Mouse (Mus musculus) right cerebral cortex, adult 2 months (tissue): ENCODE measurements around the gene Tmbim1.
"Not testable (repeated sequence)": the region's sequence is repeated elsewhere in the genome, so short reads cannot be mapped to it uniquely, and the experiment has no call there.

ENCODE experiments used
- DNase-seq, 2 experiments: peaks; one replicate each; pipeline ENCODE4 v3.0.0; 2021 to 2022; ENCODE audit warnings: low spot score in 2 of 2

Gene Tmbim1

GRCm38 (mm10) chr1:74329899-74330431 lies 24.5 kb upstream of the Tmbim1 start:
- no peak for DNase-seq

- not testable (repeated sequence) for DNase-seq
These were observed 21.5 kb upstream of the Tmbim1 start for GRCm38 (mm10) chr1:74326916-74327315.

- DNase-seq: no peak
These were observed 16.0 kb upstream of the Tmbim1 start for GRCm38 (mm10) chr1:74321396-74321795.

GRCm38 (mm10) chr1:74318711-74319110 lies 13.3 kb upstream of the Tmbim1 start:
- no peak for DNase-seq

- DNase-seq: no peak
These were observed 10.8 kb upstream of the Tmbim1 start for GRCm38 (mm10) chr1:74316114-74316827.

- no peak for DNase-seq
These were observed 9.4 kb upstream of the Tmbim1 start for GRCm38 (mm10) chr1:74314796-74315195.

- peak; percentile 75 to 79 for DNase-seq
These were observed 7.7 kb upstream of the Tmbim1 start for GRCm38 (mm10) chr1:74313049-74313692.

GRCm38 (mm10) chr1:74309767-74310166 lies 4.3 kb upstream of the Tmbim1 start:
- DNase-seq: no peak

GRCm38 (mm10) chr1:74308001-74308964 lies 2.9 kb upstream of the Tmbim1 start:
- DNase-seq: no peak

- no peak for DNase-seq
These were observed 1.7 kb upstream of the Tmbim1 start for GRCm38 (mm10) chr1:74307146-74307545.

GRCm38 (mm10) chr1:74304946-74305345 lies 476 bp downstream of the Tmbim1 start:
- DNase-seq: no peak

- no peak for DNase-seq
These were observed 1.1 kb downstream of the Tmbim1 start for GRCm38 (mm10) chr1:74304339-74304790.

- DNase-seq: peak in 1 of 2 experiments; percentile 51
These were observed 1.7 kb downstream of the Tmbim1 start for GRCm38 (mm10) chr1:74303509-74304338.

- DNase-seq: no peak
These were observed 2.6 kb downstream of the Tmbim1 start for GRCm38 (mm10) chr1:74302835-74303234.

- DNase-seq: no peak
These were observed 3.2 kb downstream of the Tmbim1 start for GRCm38 (mm10) chr1:74302229-74302628.

- DNase-seq: no peak
These were observed 4.9 kb downstream of the Tmbim1 start for GRCm38 (mm10) chr1:74300347-74301110.

- DNase-seq: no peak
These were observed 6.4 kb downstream of the Tmbim1 start for GRCm38 (mm10) chr1:74298996-74299395.

GRCm38 (mm10) chr1:74298157-74298750 lies 7.2 kb downstream of the Tmbim1 start:
- no peak for DNase-seq

- DNase-seq: no peak
These were observed 8.2 kb downstream of the Tmbim1 start for GRCm38 (mm10) chr1:74297269-74297668.

- no peak for DNase-seq
These were observed 8.9 kb downstream of the Tmbim1 start for GRCm38 (mm10) chr1:74296477-74296876.
